15 mouse cellular contexts compared by ENCODE assay signal in the genomic region with DNA sequence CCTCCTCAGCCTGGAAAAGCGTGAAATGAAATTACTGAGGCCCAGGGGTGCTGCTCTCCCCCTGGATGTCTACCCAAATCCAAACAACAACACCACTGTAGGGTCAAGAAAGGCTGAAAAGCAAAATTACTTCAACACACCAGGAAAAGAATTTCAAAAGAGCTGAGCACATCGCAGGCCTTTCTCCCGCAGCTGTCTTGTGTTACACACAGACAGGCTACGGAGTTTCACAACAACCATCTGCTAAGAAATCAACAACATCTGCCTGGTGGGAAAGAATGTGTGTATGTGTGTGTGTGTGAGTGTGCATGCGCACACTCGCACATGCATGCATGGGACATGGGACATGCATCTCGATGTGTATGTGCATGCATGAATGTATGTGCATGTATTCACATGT.
"Had no signal": no experiment of that assay in that cellular context is flagged by ENCODE, and none has a peak within 500 bp of the region (broad histone marks: within the 10 kb centered on the region; RNA-seq: fewer than 3 reads in every experiment).

No protein-coding gene starts in this region.

- DNase-seq: kidney, adult 2 months; kidney, postnatal 14 days; layer of hippocampus, adult 9-11 months; layer of hippocampus, postnatal 36 days; midbrain, embryonic 14.5 days; right cerebral cortex, adult 18-20 months; thymus, postnatal 36 days had no signal

- H3K27me3 ChIP-seq: kidney, embryonic 15.5 days; limb, embryonic 13.5 days; liver, embryonic 12.5 days; lung, embryonic 15.5 days; neural tube, embryonic 15.5 days had no signal

- H3K4me3 ChIP-seq: kidney, embryonic 15.5 days; limb, embryonic 13.5 days; liver, embryonic 12.5 days; lung, embryonic 15.5 days; midbrain, embryonic 10.5 days; myocyte; neural tube, embryonic 15.5 days had no signal

- H3K4me2 ChIP-seq: kidney, embryonic 15.5 days; limb, embryonic 13.5 days; liver, embryonic 12.5 days; lung, embryonic 15.5 days; neural tube, embryonic 15.5 days had no signal

- ATAC-seq: intestine, embryonic 16.5 days; liver, embryonic 12.5 days had no signal

- H3K4me1 ChIP-seq: kidney, embryonic 15.5 days; liver, embryonic 12.5 days; lung, embryonic 15.5 days had no signal

- H3K36me3 ChIP-seq: kidney, embryonic 15.5 days; limb, embryonic 13.5 days; liver, embryonic 12.5 days; lung, embryonic 15.5 days; midbrain, embryonic 10.5 days; neural tube, embryonic 15.5 days had no signal

- H3K9me3 ChIP-seq: kidney, embryonic 15.5 days; limb, embryonic 13.5 days; lung, embryonic 15.5 days; midbrain, embryonic 10.5 days; neural tube, embryonic 15.5 days had no signal

- H3K9ac ChIP-seq: kidney, embryonic 15.5 days; limb, embryonic 13.5 days; liver, embryonic 12.5 days; lung, embryonic 15.5 days; neural tube, embryonic 15.5 days had no signal

- H3K27ac ChIP-seq: kidney, embryonic 15.5 days; limb, embryonic 13.5 days; liver, embryonic 12.5 days; lung, embryonic 15.5 days; midbrain, embryonic 10.5 days; neural tube, embryonic 15.5 days had no signal
